ENCODE assay signal across 8 mouse cellular contexts in the genomic region with DNA sequence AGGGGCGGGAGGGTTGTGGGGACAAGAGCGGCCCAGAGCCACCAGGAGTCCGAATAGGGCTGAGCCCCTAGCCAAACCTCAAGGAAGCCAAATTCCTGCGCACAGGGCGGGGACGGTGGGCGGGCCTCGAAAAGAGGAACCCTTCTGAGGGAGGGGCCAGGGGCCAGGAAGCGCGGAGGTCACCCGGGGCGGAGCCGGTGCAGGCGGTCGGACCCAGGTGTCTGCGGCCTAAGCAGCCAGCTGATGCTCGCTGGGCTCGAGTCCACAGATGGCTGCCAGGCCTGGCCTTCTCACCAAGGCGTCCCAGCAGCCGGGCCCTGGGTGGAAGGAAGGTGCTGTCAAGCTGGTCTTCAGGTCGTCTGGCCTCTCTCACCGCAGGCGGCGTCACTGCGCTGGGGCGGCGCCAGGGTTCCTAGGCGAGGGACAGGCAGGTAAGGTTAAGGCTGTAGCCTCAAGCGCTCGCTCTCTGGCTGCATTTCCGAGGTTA. TPM values are rescaled to one million over a fixed set of nuclear protein-coding genes. Genes with fewer than 3 reads are reported as not detected.
A peak's percentile ranks its signal among the peaks of the same experiment; 100 is the strongest.
DNase-seq lines count a peak whose midpoint lies in the region; ATAC-seq and TF ChIP-seq lines count a peak whose summit lies in the region.

No protein-coding gene starts in this region.

- H3K4me3 ChIP-seq in hindbrain, embryonic 12.5 days, result peak overlapping the region; percentile 9; the same call in 1 of the 2 replicates
- H3K4me3 ChIP-seq in hindbrain, embryonic 13.5 days, result no peak overlapping the region
- peak overlapping the region; percentile 22 for H3K4me3 ChIP-seq in heart, embryonic 15.5 days
- peak overlapping the region; percentile 55; the same call in 1 of the 2 replicates for H3K4me3 ChIP-seq in liver, adult 2 months (ENCODE audit: insufficient read depth, low read depth, low read length)
- no peak overlapping the region for H3K4me3 ChIP-seq in neural tube, embryonic 13.5 days

- 15% methylated on average over 31 of the region's 31 CpGs for WGBS in hindbrain, embryonic 12.5 days
- 14% methylated on average over 29 of the region's 31 CpGs for WGBS in hindbrain, embryonic 13.5 days
- WGBS in heart, embryonic 15.5 days, result 22% methylated on average over 31 of the region's 31 CpGs
- 49% methylated on average over 31 of the region's 31 CpGs for WGBS in liver, adult 2 months
- WGBS in neural tube, embryonic 13.5 days, result 14% methylated on average over 31 of the region's 31 CpGs

- no peak for TF ChIP-seq POLR2A in liver, adult 2 months (IDR thresholded peaks at IDR 0.05; ENCODE audit: extremely low read depth, insufficient read depth, low read length)

- DNase-seq in cerebellum, adult 18-20 months, result peak; percentile 65 to 74
- DNase-seq in liver, adult 2 months (ENCODE audit: extremely low read depth, low read depth, low spot score), result no peak
- DNase-seq in ovary, adult 18-20 months (ENCODE audit: low spot score), result no peak
- DNase-seq in layer of hippocampus, postnatal 25 days (ENCODE audit: extremely low spot score in 1 of 2, low spot score in 1 of 2), result no peak

- H3K27me3 ChIP-seq in hindbrain, embryonic 12.5 days, result no peaks in the 10 kb centered on the region
- peaks cover 7% of the 10 kb centered on the region; the same call in 1 of the 2 replicates for H3K27me3 ChIP-seq in hindbrain, embryonic 13.5 days
- H3K27me3 ChIP-seq in heart, embryonic 15.5 days, result no peaks in the 10 kb centered on the region; the same call in 1 of the 2 replicates
- H3K27me3 ChIP-seq in liver, adult 2 months (ENCODE audit: control insufficient read depth, insufficient read depth, low read length), result no peaks in the 10 kb centered on the region
- no peaks in the 10 kb centered on the region for H3K27me3 ChIP-seq in neural tube, embryonic 13.5 days

- peaks cover 5% of the 10 kb centered on the region for H3K4me1 ChIP-seq in hindbrain, embryonic 12.5 days
- H3K4me1 ChIP-seq in hindbrain, embryonic 13.5 days (replicated peaks), result peaks cover 2% of the 10 kb centered on the region; the same call in 1 of the 2 replicates
- peaks cover 10% of the 10 kb centered on the region for H3K4me1 ChIP-seq in heart, embryonic 15.5 days (replicated peaks)
- H3K4me1 ChIP-seq in liver, adult 2 months (ENCODE audit: control insufficient read depth, insufficient read depth, low read length), result no peaks in the 10 kb centered on the region
- peaks cover 6% of the 10 kb centered on the region; the same call in 1 of the 2 replicates for H3K4me1 ChIP-seq in neural tube, embryonic 13.5 days (replicated peaks)

- H3K27ac ChIP-seq in hindbrain, embryonic 12.5 days, result no peak overlapping the region
- no peak overlapping the region for H3K27ac ChIP-seq in hindbrain, embryonic 13.5 days
- no peak overlapping the region for H3K27ac ChIP-seq in heart, embryonic 15.5 days
- no peak overlapping the region for H3K27ac ChIP-seq in liver, adult 2 months (replicated peaks; ENCODE audit: insufficient read depth, low read depth, low read length)
- no peak overlapping the region for H3K27ac ChIP-seq in neural tube, embryonic 13.5 days (replicated peaks)

- H3K4me2 ChIP-seq in hindbrain, embryonic 12.5 days (replicated peaks), result peak overlapping the region; percentile 32; the same call in 1 of the 2 replicates
- H3K4me2 ChIP-seq in hindbrain, embryonic 13.5 days, result no peak overlapping the region
- H3K4me2 ChIP-seq in heart, embryonic 15.5 days, result peak overlapping the region; percentile 52
- peak overlapping the region; percentile 20 for H3K4me2 ChIP-seq in neural tube, embryonic 13.5 days

- H3K79me2 ChIP-seq in liver, adult 2 months (ENCODE audit: control insufficient read depth, insufficient read depth, low read length), result no peaks in the 10 kb centered on the region

- ATAC-seq in hindbrain, embryonic 12.5 days (ENCODE audit: low FRiP score), result no peak
- no peak for ATAC-seq in hindbrain, embryonic 13.5 days (ENCODE audit: low FRiP score)
- ATAC-seq in heart, embryonic 15.5 days (replicated peaks; ENCODE audit: insufficient number of reproducible peaks, insufficient read depth, low FRiP score, low read depth), result 0 out of 2 replicates have a peak, but pooled peaks have one; percentile 23
- ATAC-seq in neural tube, embryonic 13.5 days (ENCODE audit: low read depth), result no peak

- H3K36me3 ChIP-seq in hindbrain, embryonic 12.5 days, result no peaks in the 10 kb centered on the region
- H3K36me3 ChIP-seq in hindbrain, embryonic 13.5 days, result no peaks in the 10 kb centered on the region
- H3K36me3 ChIP-seq in heart, embryonic 15.5 days, result no peaks in the 10 kb centered on the region
- no peaks in the 10 kb centered on the region for H3K36me3 ChIP-seq in liver, adult 2 months (ENCODE audit: control insufficient read depth, insufficient read depth, low read length)
- no peaks in the 10 kb centered on the region for H3K36me3 ChIP-seq in neural tube, embryonic 13.5 days

- TF ChIP-seq CTCF in liver, adult 2 months (IDR thresholded peaks at IDR 0.05; ENCODE audit: low read depth, low read length), result no peak

- peak overlapping the region; percentile 23; the same call in 1 of the 2 replicates for H3K9ac ChIP-seq in hindbrain, embryonic 12.5 days
- no peak overlapping the region for H3K9ac ChIP-seq in hindbrain, embryonic 13.5 days
- H3K9ac ChIP-seq in heart, embryonic 15.5 days, result peak overlapping the region; percentile 23; the same call in 1 of the 2 replicates
- H3K9ac ChIP-seq in liver, adult 2 months (ENCODE audit: low read depth, low read length), result 0 out of 2 replicates have a peak overlapping the region, but pooled peaks have one; percentile 14
- H3K9ac ChIP-seq in neural tube, embryonic 13.5 days, result no peak overlapping the region

- H3K9me3 ChIP-seq in hindbrain, embryonic 12.5 days (replicated peaks), result peaks cover 8% of the 10 kb centered on the region; the same call in 1 of the 2 replicates
- H3K9me3 ChIP-seq in hindbrain, embryonic 13.5 days, result peaks cover 15% of the 10 kb centered on the region
- H3K9me3 ChIP-seq in heart, embryonic 15.5 days (replicated peaks), result 0 out of 2 replicates have a peak, but pooled peaks cover 5% of the 10 kb centered on the region
- H3K9me3 ChIP-seq in neural tube, embryonic 13.5 days, result peaks cover 4% of the 10 kb centered on the region; the same call in 1 of the 2 replicates

RNA-seq across cellular contexts. Expression of a gene that starts 22.7 kb away (rescaled TPM):
- polyA plus RNA-seq in hindbrain, embryonic 12.5 days (2016; fragmentation: Nextera tagmentation; extraction: Ambion mirVana), result 1.9 and 6.1 TPM in 2 replicates
- polyA plus RNA-seq in hindbrain, embryonic 13.5 days (2015; fragmentation: Nextera tagmentation; extraction: Ambion mirVana), result 1.5 and 1.8 TPM in 2 replicates
- 0.11 and 0.28 TPM in 2 replicates for polyA plus RNA-seq in heart, embryonic 15.5 days (2015; fragmentation: Nextera tagmentation; extraction: Ambion mirVana)
- 0.07 TPM in 1 of 2 replicates, not detected in the other for total RNA-seq in liver, adult 2 months (2014; rRNA removed)
- polyA plus RNA-seq in liver, adult 2 months (2012; rRNA removed), result 0.06 and 0.11 TPM in 2 replicates
- polyA plus RNA-seq in neural tube, embryonic 13.5 days (2015; fragmentation: Nextera tagmentation; extraction: Ambion mirVana), result 2.7 and 3.5 TPM in 2 replicates
- 1 to 10 TPM in 1 of 2 experiments, under 1 TPM in 1; 0.70 to 1.2 TPM for total RNA-seq in layer of hippocampus, postnatal 25 days (2021)

Comparison
In these comparisons a context has a peak if more than half of its experiments do, and no peak if none do; other contexts are left out.
1. H3K4me3 ChIP-seq: peak in hindbrain, embryonic 12.5 days (single experiment), heart, embryonic 15.5 days (single experiment) and liver, adult 2 months (single experiment); none in hindbrain, embryonic 13.5 days (single experiment) and neural tube, embryonic 13.5 days (single experiment).
2. H3K9ac ChIP-seq: peak in hindbrain, embryonic 12.5 days (single experiment), heart, embryonic 15.5 days (single experiment) and liver, adult 2 months (single experiment); none in hindbrain, embryonic 13.5 days (single experiment) and neural tube, embryonic 13.5 days (single experiment).
3. DNase-seq: peak in cerebellum, adult 18-20 months (2 of 2); none in liver, adult 2 months (single experiment), ovary, adult 18-20 months (single experiment) and layer of hippocampus, postnatal 25 days (0 of 2).